Mouse (Mus musculus) neural tube, embryonic 14.5 days (tissue): ENCODE measurements at regions not wholly inside any gene's neighbourhood (a gene's known extent, or its start where the extent isn't known, plus 50 kb on each side); places are given as distances from the start of the nearest gene placed in this dataset.

Experiments used
- ATAC-seq: fragments of 200-750 bp; cut with Nextera tagmentation; 2 replicates; pipeline ENCODE4 v1.8.0; 2017; ENCODE audit warnings: low read depth, mild to moderate bottlenecking, moderate TSS enrichment, moderate library complexity
- H3K27ac ChIP-seq: fragments of 300-500 bp; sonication (generic); 2 replicates; pipeline ENCODE4 v1.5.1; 2014; ENCODE audit warnings: low read depth, mild to moderate bottlenecking, control low read depth, low read length, moderate library complexity, mixed read lengths
- H3K27me3 ChIP-seq: fragments of 300-500 bp; sonication (generic); 2 replicates; pipeline ENCODE4 v1.6.1; 2014; ENCODE audit warnings: low read length; ENCODE audit not compliant: control insufficient read depth, insufficient read depth
- H3K36me3 ChIP-seq: fragments of 300-500 bp; sonication (generic); 2 replicates; pipeline ENCODE4 v1.6.1; 2014; ENCODE audit warnings: low read length, mixed read lengths; ENCODE audit not compliant: control insufficient read depth, insufficient read depth
- H3K4me1 ChIP-seq: fragments of 300-500 bp; sonication (generic); 2 replicates; pipeline ENCODE4 v1.6.1; 2014; ENCODE audit warnings: low read length; ENCODE audit not compliant: control insufficient read depth, insufficient read depth
- H3K4me2 ChIP-seq: fragments of 300-500 bp; sonication (generic); 2 replicates; pipeline ENCODE4 v1.6.1; 2014; ENCODE audit warnings: mild to moderate bottlenecking, low read depth, low read length, control low read depth
- H3K4me3 ChIP-seq: fragments of 300-500 bp; sonication (generic); 2 replicates; pipeline ENCODE4 v1.5.1; 2014; ENCODE audit warnings: low read depth, low read length, control low read depth, mixed read lengths
- H3K9ac ChIP-seq: fragments of 300-500 bp; sonication (generic); replicated peaks from 2 replicates; pipeline ENCODE4 v1.6.1; 2014; ENCODE audit warnings: low read depth, mild to moderate bottlenecking, control low read depth, low read length, mixed read lengths
- H3K9me3 ChIP-seq: fragments of 300-500 bp; sonication (generic); 2 replicates; pipeline ENCODE4 v1.6.1; 2016; ENCODE audit warnings: low read length; ENCODE audit not compliant: control insufficient read depth
- WGBS: fragments of 180-500 bp; shearing (Covaris S2); extraction: QIAGEN DNeasy Blood & Tissue Kit; methylation state at CpG from one replicate; pipeline ENCODE4 v1.1.7; 2014; 5-methylcytosine and 5-hydroxymethylcytosine counted together

DNA sequence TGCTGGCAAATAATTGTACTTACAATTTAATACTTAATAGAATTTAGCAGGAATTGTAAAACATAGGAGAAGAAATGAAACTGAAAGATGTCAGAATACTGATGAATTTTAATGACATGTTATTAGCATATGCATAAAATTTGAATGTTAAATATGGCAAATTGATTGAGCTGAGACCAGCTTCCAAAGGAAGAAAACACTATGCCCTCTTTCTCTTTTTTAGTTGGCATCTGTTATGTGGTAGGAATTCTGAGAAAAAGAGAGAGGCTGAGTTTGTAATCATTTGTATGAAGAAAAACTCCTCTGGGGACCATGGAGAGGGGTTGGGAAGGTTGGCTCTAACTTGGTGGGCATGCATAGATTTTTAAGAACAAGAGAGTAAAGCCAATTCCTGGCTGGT lies 224.2 kb downstream of the Gm11077 start:
- Histone ChIP-seq H3K27ac (no peak overlapping the region), H3K4me2 (no peak overlapping the region), H3K4me1 (no peaks in the 10 kb centered on the region), H3K9ac (no peak overlapping the region), H3K4me3 (no peak overlapping the region), H3K9me3 (no peaks in the 10 kb centered on the region), H3K36me3 (no peaks in the 10 kb centered on the region), H3K27me3 (no peaks in the 10 kb centered on the region)
- ATAC-seq = no peak

DNA sequence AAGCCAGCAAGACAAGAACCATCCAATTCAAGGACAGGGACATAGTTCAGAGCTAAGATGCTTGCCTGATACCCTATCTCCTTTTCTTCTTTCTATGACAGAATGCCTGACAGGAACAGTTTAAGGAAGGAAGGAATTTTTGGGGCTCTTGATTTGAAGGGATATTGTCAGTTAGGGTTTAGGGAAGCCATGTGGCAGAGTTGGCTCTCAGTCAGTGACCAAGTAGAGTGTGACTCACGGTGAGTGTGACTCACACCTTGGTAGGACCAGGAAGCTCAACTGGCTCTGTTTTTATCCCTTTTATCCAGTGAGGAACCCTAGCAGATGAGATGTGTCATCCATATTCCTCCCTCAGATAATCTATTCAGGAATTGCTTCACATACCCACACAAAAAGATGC lies 224.6 kb downstream of the Gm11077 start:
- Histone ChIP-seq H3K27me3 (no peaks in the 10 kb centered on the region), H3K9me3 (no peaks in the 10 kb centered on the region), H3K36me3 (no peaks in the 10 kb centered on the region), H3K4me1 (no peaks in the 10 kb centered on the region), H3K9ac (no peak overlapping the region), H3K27ac (no peak overlapping the region), H3K4me2 (no peak overlapping the region), H3K4me3 (no peak overlapping the region)
- no peak for ATAC-seq
- WGBS = 100% methylated on average over 1 of the region's 1 CpGs

DNA sequence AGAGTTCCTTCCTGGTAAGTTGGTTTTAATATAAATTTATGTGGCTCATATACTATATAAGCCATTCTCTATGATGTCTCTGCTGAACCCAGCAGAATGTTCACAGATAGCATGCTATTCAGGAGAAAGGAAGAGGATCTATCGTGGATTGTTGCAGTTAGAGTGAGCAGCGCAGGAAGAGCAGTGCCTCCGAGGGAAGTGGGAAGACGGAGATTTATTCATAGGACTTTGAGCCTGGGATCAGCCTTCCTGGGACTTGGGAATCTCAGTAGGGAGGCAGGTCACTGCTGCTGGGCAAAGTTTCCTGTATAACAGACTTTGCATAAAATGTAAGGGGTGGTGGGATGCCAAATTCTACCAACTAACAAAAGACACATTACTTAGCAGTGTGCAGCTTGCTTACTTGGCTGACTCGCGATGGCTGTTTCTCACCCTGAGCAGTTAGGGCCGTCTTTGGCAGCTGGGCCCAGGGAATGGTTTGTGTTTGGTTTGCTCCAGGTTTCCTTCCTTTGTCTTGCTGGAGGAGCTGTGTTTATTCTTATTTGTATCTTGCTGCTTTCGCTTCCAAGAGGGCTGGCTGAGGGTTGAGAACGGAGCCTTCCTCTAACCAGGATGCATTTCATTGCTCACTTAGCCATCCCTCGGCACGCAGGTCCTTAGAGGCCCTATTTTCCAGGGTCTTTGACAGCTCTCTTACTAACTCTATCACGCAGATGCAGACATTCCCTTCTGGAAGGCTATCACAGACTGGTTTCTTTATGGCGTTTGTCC lies 226.9 kb downstream of the Gm11077 start:
- no peaks in the 10 kb centered on the region for H3K36me3 ChIP-seq
- no peaks in the 10 kb centered on the region for H3K9me3 ChIP-seq
- H3K4me1 ChIP-seq = no peaks in the 10 kb centered on the region
- peak; percentile 26; the same call in 1 of the 2 replicates for ATAC-seq
- no peaks in the 10 kb centered on the region for H3K27me3 ChIP-seq
- H3K27ac ChIP-seq = peak overlapping the region; percentile 16; the same call in 1 of the 2 replicates
- no peak overlapping the region for H3K4me2 ChIP-seq
- no peak overlapping the region for H3K4me3 ChIP-seq
- H3K9ac ChIP-seq = no peak overlapping the region
- WGBS = 60% methylated on average over 13 of the region's 13 CpGs

- H3K9ac ChIP-seq = no peak overlapping the region
- no peaks in the 10 kb centered on the region for H3K4me1 ChIP-seq
- H3K4me3 ChIP-seq = no peak overlapping the region
- H3K36me3 ChIP-seq = no peaks in the 10 kb centered on the region
- no peak overlapping the region for H3K4me2 ChIP-seq
- H3K27me3 ChIP-seq = no peaks in the 10 kb centered on the region
- ATAC-seq = no peak
- H3K9me3 ChIP-seq = no peaks in the 10 kb centered on the region
- WGBS = 94% methylated on average over 4 of the region's 4 CpGs
- no peak overlapping the region for H3K27ac ChIP-seq
Measured at GRCm38 (mm10) chr6:140956522-140956863, 227.4 kb downstream of the Gm11077 start.

- Histone ChIP-seq H3K9me3 (no peaks in the 10 kb centered on the region), H3K9ac (no peak overlapping the region), H3K4me3 (no peak overlapping the region), H3K27me3 (no peaks in the 10 kb centered on the region), H3K4me1 (no peaks in the 10 kb centered on the region), H3K36me3 (no peaks in the 10 kb centered on the region), H3K4me2 (peak overlapping the region; percentile 18; the same call in 1 of the 2 replicates), H3K27ac (no peak overlapping the region)
- peak; percentile 42; the same call in 1 of the 2 replicates for ATAC-seq
- WGBS = 42% methylated on average over 11 of the region's 11 CpGs
Measured at GRCm38 (mm10) chr6:140961987-140962386, 232.9 kb downstream of the Gm11077 start.

DNA sequence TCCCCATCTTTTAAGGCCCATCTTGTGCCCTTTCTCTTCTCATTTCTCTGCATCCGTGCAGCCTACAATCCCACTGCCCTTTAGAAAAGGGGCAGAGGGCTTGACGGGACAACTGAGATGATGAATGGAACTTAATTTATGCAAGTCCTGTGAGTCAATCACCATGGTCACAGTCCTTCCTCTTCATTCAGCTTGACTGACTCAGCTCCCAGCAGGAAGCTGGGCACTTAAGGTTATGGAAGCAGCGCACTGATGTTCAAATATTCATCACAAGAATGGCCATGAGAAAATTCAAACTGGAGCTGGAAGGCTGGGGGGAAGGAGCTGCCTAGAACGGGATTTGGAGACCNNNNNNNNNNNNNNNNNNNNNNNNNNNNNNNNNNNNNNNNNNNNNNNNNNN lies 233.5 kb downstream of the Gm11077 start:
- Histone ChIP-seq H3K4me2 (no peak overlapping the region), H3K9ac (no peak overlapping the region), H3K27me3 (no peaks in the 10 kb centered on the region), H3K4me3 (no peak overlapping the region), H3K36me3 (no peaks in the 10 kb centered on the region), H3K4me1 (no peaks in the 10 kb centered on the region), H3K27ac (no peak overlapping the region), H3K9me3 (no peaks in the 10 kb centered on the region)
- WGBS = 18% methylated on average over 4 of the region's 4 CpGs
- ATAC-seq = 0 out of 2 replicates have a peak, but pooled peaks have one; percentile 23

DNA sequence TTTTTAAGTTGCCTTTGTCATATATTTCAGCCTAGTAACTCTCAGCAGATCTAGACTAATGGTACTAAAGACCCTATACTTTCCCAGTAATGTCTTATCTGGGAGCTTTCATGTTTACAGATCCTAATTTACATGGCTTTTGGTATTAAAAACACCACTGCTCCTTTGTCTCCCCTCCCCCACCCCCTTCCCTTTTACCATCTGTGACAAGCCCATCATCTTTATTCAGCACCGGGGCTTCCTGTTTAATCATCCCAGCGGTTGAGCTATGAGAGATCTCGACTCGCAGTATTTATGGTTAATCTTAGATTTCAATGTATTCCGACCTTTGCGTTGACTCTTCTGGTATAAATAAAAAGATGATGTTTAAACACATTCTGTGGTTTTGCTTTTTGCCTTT lies 244.6 kb downstream of the Gm11077 start:
- 0 out of 2 replicates have a peak, but pooled peaks have one; percentile 18 for ATAC-seq
- H3K4me1 ChIP-seq = no peaks in the 10 kb centered on the region
- WGBS = 54% methylated on average over 6 of the region's 6 CpGs
- H3K9ac ChIP-seq = no peak overlapping the region
- no peak overlapping the region for H3K4me3 ChIP-seq
- no peak overlapping the region for H3K4me2 ChIP-seq
- no peaks in the 10 kb centered on the region for H3K27me3 ChIP-seq
- no peaks in the 10 kb centered on the region for H3K36me3 ChIP-seq
- H3K9me3 ChIP-seq = no peaks in the 10 kb centered on the region
- no peak overlapping the region for H3K27ac ChIP-seq

GRCm38 (mm10) chr6:140976989-140977388 lies 247.9 kb downstream of the Gm11077 start:
- Histone ChIP-seq H3K4me1 (no peaks in the 10 kb centered on the region), H3K27ac (no peak overlapping the region), H3K4me3 (no peak overlapping the region), H3K9ac (no peak overlapping the region), H3K9me3 (no peaks in the 10 kb centered on the region), H3K36me3 (no peaks in the 10 kb centered on the region), H3K4me2 (no peak overlapping the region), H3K27me3 (no peaks in the 10 kb centered on the region)
- 81% methylated on average over 5 of the region's 5 CpGs for WGBS
- no peak for ATAC-seq

DNA sequence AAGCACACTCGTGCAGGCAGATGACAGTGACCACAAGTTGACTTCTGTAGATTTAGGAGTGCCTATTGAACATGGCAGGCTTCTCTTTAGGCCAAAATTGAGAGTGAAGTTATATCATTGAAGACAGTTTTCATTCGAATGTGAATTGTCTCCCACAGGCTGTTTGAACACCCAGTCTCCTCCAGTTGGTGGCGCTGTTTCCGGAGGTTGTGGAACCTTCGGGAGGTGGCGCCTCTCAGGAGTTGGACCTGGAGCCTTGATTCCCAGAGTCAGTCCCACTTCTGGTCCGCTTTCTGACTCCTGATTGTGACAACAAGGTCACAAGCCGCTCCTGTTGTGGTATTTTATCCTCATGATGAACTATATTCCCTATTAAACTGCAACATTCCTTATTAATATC lies 254.5 kb downstream of the Gm11077 start:
- Histone ChIP-seq H3K4me2 (no peak overlapping the region), H3K27me3 (no peaks in the 10 kb centered on the region), H3K36me3 (no peaks in the 10 kb centered on the region), H3K9me3 (no peaks in the 10 kb centered on the region), H3K4me1 (no peaks in the 10 kb centered on the region), H3K4me3 (no peak overlapping the region), H3K9ac (no peak overlapping the region), H3K27ac (no peak overlapping the region)
- 94% methylated on average over 8 of the region's 8 CpGs for WGBS
- ATAC-seq = no peak
